Mouse (Mus musculus) lung, postnatal 0 days (tissue): Measurements from ENCODE around the gene Abcc12.

ENCODE experiments used
- CTCF ChIP-seq: IDR thresholded peaks from 2 replicates; pipeline ENCODE4 v1.5.1; 2016; ENCODE audit warnings: antibody characterized with exemption, mild to moderate bottlenecking
- EP300 ChIP-seq: IDR thresholded peaks from 2 replicates; pipeline ENCODE4 v1.6.1; 2016; ENCODE audit warnings: antibody characterized with exemption, mild to moderate bottlenecking, control low read depth

DNA sequence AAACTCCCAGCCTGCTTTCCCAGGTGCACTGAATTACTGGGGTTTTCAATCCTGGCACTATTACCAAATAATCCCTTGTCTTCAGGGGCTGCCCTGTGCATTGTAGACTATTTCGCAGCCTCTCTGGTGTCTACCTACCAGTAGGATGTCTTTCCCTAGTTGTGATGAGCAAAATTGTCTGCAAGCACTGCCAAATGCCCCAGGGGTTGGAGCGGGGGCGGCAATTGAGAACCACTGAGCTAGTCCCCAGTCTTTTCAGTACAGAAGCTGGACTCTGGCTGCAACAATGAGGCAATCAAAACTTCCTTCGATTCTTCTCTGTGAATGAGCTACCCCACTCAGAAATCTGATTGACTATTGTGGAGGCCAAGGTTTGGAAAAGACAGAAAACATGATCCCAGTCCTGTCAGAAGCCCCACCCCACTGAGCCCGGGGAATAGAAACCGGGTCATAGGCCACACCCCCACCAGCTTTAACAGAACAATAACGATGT lies 45.4 kb downstream of the Abcc12 start:
- no peak for TF ChIP-seq EP300
- TF ChIP-seq CTCF: no peak
